25 mouse cellular contexts compared by ENCODE assay signal in the genomic region with DNA sequence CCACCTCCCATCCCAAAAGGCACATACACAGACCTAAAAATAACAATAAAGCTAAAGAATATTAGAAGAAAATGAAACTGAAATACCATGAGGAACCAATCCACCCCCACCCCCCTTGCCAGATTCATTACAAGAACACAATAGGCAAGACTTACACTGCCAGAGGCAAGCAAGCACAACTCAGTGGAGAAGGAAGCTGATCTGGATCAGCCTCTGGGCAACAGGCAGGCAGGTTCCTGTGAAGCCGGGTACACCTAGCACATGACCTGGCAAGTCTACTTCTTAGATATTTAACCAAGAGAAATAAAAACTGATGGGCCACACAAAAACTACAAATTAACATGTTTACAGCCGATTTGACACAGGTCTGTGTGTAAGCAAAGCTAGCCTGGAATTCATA. TPM values are rescaled to one million over a fixed set of nuclear protein-coding genes. Genes with fewer than 3 reads are reported as not detected.
DNase-seq lines count a peak whose midpoint lies in the region; TF ChIP-seq lines count a peak whose summit lies in the region.
"Had no signal": no experiment of that assay in that cellular context is flagged by ENCODE, and none has a peak within 500 bp of the region (broad histone marks: within the 10 kb centered on the region; RNA-seq: fewer than 3 reads in every experiment).

No protein-coding gene starts in this region.

- no peak overlapping the region for H3K4me3 ChIP-seq in kidney, adult 2 months (ENCODE audit: insufficient read depth, low read depth, low read length)
- H3K4me3 ChIP-seq: embryonic facial prominence, embryonic 12.5 days; embryonic facial prominence, embryonic 15.5 days; erythroblast, embryonic 14.5 days; forebrain, embryonic 13.5 days; forebrain, embryonic 15.5 days had no signal

- WGBS in kidney, adult 2 months = 48% methylated on average over 2 of the region's 2 CpGs

- no peak for TF ChIP-seq POLR2A in kidney, adult 2 months (IDR thresholded peaks at IDR 0.05; ENCODE audit: low read depth, low read length)

- no peak overlapping the region for H3K27ac ChIP-seq in kidney, adult 2 months (ENCODE audit: insufficient read depth, low read depth, low read length)
- H3K27ac ChIP-seq: embryonic facial prominence, embryonic 12.5 days; embryonic facial prominence, embryonic 15.5 days; forebrain, embryonic 13.5 days; forebrain, embryonic 15.5 days had no signal

- peaks cover under 1% of the 10 kb centered on the region for H3K36me3 ChIP-seq in kidney, adult 2 months (ENCODE audit: control insufficient read depth, insufficient read depth, low read length)

- H3K27me3 ChIP-seq in kidney, adult 2 months (replicated peaks; ENCODE audit: control insufficient read depth, insufficient read depth, low read length) = no peaks in the 10 kb centered on the region
- H3K27me3 ChIP-seq: CH12.LX; embryonic facial prominence, embryonic 12.5 days; embryonic facial prominence, embryonic 15.5 days; forebrain, embryonic 13.5 days; forebrain, embryonic 15.5 days had no signal

- H3K4me1 ChIP-seq in kidney, adult 2 months (ENCODE audit: control insufficient read depth, insufficient read depth, low read length) = no peaks in the 10 kb centered on the region; the same call in 1 of the 2 replicates
- H3K4me1 ChIP-seq: embryonic facial prominence, embryonic 12.5 days; embryonic facial prominence, embryonic 15.5 days; forebrain, embryonic 13.5 days; forebrain, embryonic 15.5 days had no signal

- DNase-seq in kidney, adult 2 months = peak; percentile 15
- DNase-seq in kidney, adult 8-10 months = no peak
- peak; percentile 75 for DNase-seq in fat pad, adult 2 months (ENCODE audit: extremely low read depth, low read depth, low spot score)
- no peak for DNase-seq in MN1 (ENCODE audit: low spot score)
- DNase-seq in left cerebral cortex, postnatal 4 days = no peak
- DNase-seq: adrenal gland, adult 2 months; adrenal gland, postnatal 10 days; adrenal gland, postnatal 25 days; B cell, adult 2 months; cerebellum, adult 11 months; cerebellum, adult 18-20 months; cerebellum, adult 8-10 months; cerebellum, adult 9-11 months; cerebellum, postnatal 14 days; cerebellum, postnatal 36 days; embryo, embryonic 11 days; forebrain, postnatal 0 days had no signal

- intact Hi-C loops in left cerebral cortex, postnatal 4 days (cut with DNase I) = no loop called here

- TF ChIP-seq CTCF in kidney, adult 2 months (conservative IDR thresholded peaks at IDR 0.05; ENCODE audit: insufficient read depth, insufficient read length, low read depth, low read length) = no peak

RNA-seq across cellular contexts. Expression of a gene that starts 27.6 kb away (rescaled TPM):
- 4.7 and 5.5 TPM in 2 replicates for polyA plus RNA-seq in kidney, adult 2 months (2012; rRNA removed)
- 10 to 100 TPM; 20.9 to 25.5 TPM for total RNA-seq in left cerebral cortex, postnatal 4 days (2021)
- total RNA-seq: common myeloid progenitor, adult 5-6 weeks had no signal
- polyA plus RNA-seq: erythroblast, embryonic 14.5 days had no signal

RNA-seq across cellular contexts. Expression of a gene that starts 43.4 kb away (rescaled TPM):
- 0.20 and 0.23 TPM in 2 replicates for polyA plus RNA-seq in kidney, adult 2 months (2012; rRNA removed)
- 10 to 100 TPM; 11.8 to 12.6 TPM for total RNA-seq in left cerebral cortex, postnatal 4 days (2021)
- polyA plus RNA-seq: CD4-positive, CD25-positive, alpha-beta regulatory T cell, adult 4 months had no signal

RNA-seq across cellular contexts. Expression of a gene that starts 44.1 kb away (rescaled TPM):
- polyA plus RNA-seq in kidney, adult 2 months (2012; rRNA removed) = 4.6 and 4.8 TPM in 2 replicates
- 10 to 100 TPM; 36.3 to 37.6 TPM for total RNA-seq in left cerebral cortex, postnatal 4 days (2021)

RNA-seq across cellular contexts. Expression of a gene that starts 44.1 kb away (rescaled TPM):
- 125 and 149 TPM in 2 replicates for polyA plus RNA-seq in kidney, adult 2 months (2012; rRNA removed)
- total RNA-seq in left cerebral cortex, postnatal 4 days (2021) = 10 to 100 TPM; 54.9 to 61.7 TPM

RNA-seq across cellular contexts. Expression of a gene that starts 52.2 kb away (rescaled TPM):
- 8.3 and 9.4 TPM in 2 replicates for polyA plus RNA-seq in kidney, adult 2 months (2012; rRNA removed)
- total RNA-seq in left cerebral cortex, postnatal 4 days (2021) = 10 to 100 TPM; 13.8 to 14.6 TPM

Comparison
In these comparisons a context has a peak if more than half of its experiments do, and no peak if none do; other contexts are left out.
1. DNase-seq: peak in kidney, adult 2 months (single experiment) and fat pad, adult 2 months (single experiment); none in kidney, adult 8-10 months (0 of 2), MN1 (single experiment) and left cerebral cortex, postnatal 4 days (single experiment).